Mouse (Mus musculus) lung, embryonic 16.5 days (tissue): ENCODE data around the gene C5ar1. TPM values are rescaled to one million over a fixed set of nuclear protein-coding genes. Genes with fewer than 3 reads are reported as not detected.
"Not testable (repeated sequence)": the region's sequence is repeated elsewhere in the genome, so short reads cannot be mapped to it uniquely, and the experiment has no call there.

Source experiments
- ATAC-seq: fragments of 200-750 bp; cut with Nextera tagmentation; 2 replicates; pipeline ENCODE4 v1.8.0; 2017; ENCODE audit warnings: low read depth, mild to moderate bottlenecking, moderate library complexity
- H3K27ac ChIP-seq: fragments of 300-500 bp; sonication (generic); 2 replicates; pipeline ENCODE4 v1.5.1; 2014; ENCODE audit warnings: mild to moderate bottlenecking, control low read depth, low read length
- H3K27me3 ChIP-seq: fragments of 300-500 bp; sonication (generic); 2 replicates; pipeline ENCODE4 v1.6.1; 2014; ENCODE audit warnings: low read depth, low read length, mixed read lengths; ENCODE audit not compliant: control insufficient read depth, insufficient read depth
- H3K36me3 ChIP-seq: fragments of 300-500 bp; sonication (generic); 2 replicates; pipeline ENCODE4 v1.6.1; 2014; ENCODE audit warnings: low read length; ENCODE audit not compliant: control insufficient read depth, insufficient read depth
- H3K4me1 ChIP-seq: fragments of 300-500 bp; sonication (generic); replicated peaks from 2 replicates; pipeline ENCODE4 v1.6.1; 2014; ENCODE audit warnings: low read length, mixed read lengths; ENCODE audit not compliant: control insufficient read depth, insufficient read depth
- H3K4me2 ChIP-seq: fragments of 300-500 bp; sonication (generic); 2 replicates; pipeline ENCODE4 v1.6.1; 2014; ENCODE audit warnings: low read depth, low read length, control low read depth
- H3K4me3 ChIP-seq: fragments of 300-500 bp; sonication (generic); 2 replicates; pipeline ENCODE4 v1.5.1; 2014; ENCODE audit warnings: mild to moderate bottlenecking, low read length, control low read depth
- H3K9ac ChIP-seq: fragments of 300-500 bp; sonication (generic); 2 replicates; pipeline ENCODE4 v1.6.1; 2014; ENCODE audit warnings: low read length, control low read depth
- H3K9me3 ChIP-seq: fragments of 300-500 bp; sonication (generic); 2 replicates; pipeline ENCODE4 v1.6.1; 2016; ENCODE audit warnings: low read length; ENCODE audit not compliant: control insufficient read depth
- WGBS: fragments of 180-500 bp; shearing (Covaris S2); extraction: QIAGEN DNeasy Blood & Tissue Kit; methylation state at CpG from one replicate; pipeline ENCODE4 v1.1.7; 2014; 5-methylcytosine and 5-hydroxymethylcytosine counted together
- polyA plus RNA-seq: library from polyadenylated mRNA; unstranded; fragments of >200 nt; fragmentation: Nextera tagmentation; extraction: Ambion mirVana; gene quantifications from 2 replicates; pipeline ENCODE4 v1.2.1, GENCODE M21; 2015

Gene C5ar1
- polyA plus RNA-seq, 1 experiment from 2014 or later, result 3.4 TPM

- no peaks in the 10 kb centered on the region for H3K9me3 ChIP-seq
- H3K27me3 ChIP-seq, result no peaks in the 10 kb centered on the region
- H3K4me1 ChIP-seq, result peaks cover 8% of the 10 kb centered on the region
- no peak overlapping the region for H3K27ac ChIP-seq
- H3K9ac ChIP-seq, result no peak overlapping the region
- H3K4me2 ChIP-seq, result no peak overlapping the region
- WGBS, result 89% methylated on average over 13 of the region's 13 CpGs
- peaks cover 31% of the 10 kb centered on the region for H3K36me3 ChIP-seq
- ATAC-seq, result no peak
- no peak overlapping the region for H3K4me3 ChIP-seq
Measured at GRCm38 (mm10) chr7:16282334-16282733, 23.0 kb upstream of the C5ar1 start.

DNA sequence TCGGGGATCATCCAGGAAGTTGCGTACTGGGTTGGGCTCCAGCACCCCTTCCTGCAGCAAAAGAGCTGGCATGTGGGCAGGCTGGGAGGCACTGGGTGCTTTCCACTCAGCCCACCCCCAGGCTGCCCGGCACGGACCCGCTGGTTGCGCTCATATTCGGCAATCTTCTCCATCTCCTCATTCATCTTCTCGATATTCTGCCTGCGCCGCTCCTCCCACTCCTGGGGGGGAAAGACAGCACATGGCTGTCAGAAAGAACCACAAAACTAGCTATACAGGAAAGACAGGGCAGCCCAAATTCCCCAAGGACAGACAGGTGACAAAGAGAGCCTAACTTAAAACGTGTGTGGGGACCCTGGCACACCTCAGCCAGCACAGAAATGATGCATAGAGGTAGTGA is 21.4 kb upstream of the C5ar1 start:
- H3K4me2 ChIP-seq, result no peak overlapping the region
- H3K9ac ChIP-seq, result no peak overlapping the region
- ATAC-seq, result no peak
- no peak overlapping the region for H3K27ac ChIP-seq
- 79% methylated on average over 11 of the region's 11 CpGs for WGBS
- H3K4me1 ChIP-seq, result peaks cover 8% of the 10 kb centered on the region
- peaks cover 35% of the 10 kb centered on the region for H3K36me3 ChIP-seq
- H3K27me3 ChIP-seq, result no peaks in the 10 kb centered on the region
- H3K9me3 ChIP-seq, result no peaks in the 10 kb centered on the region
- no peak overlapping the region for H3K4me3 ChIP-seq

- no peaks in the 10 kb centered on the region for H3K9me3 ChIP-seq
- no peak overlapping the region for H3K27ac ChIP-seq
- H3K4me3 ChIP-seq, result no peak overlapping the region
- ATAC-seq, result no peak
- peaks cover 16% of the 10 kb centered on the region for H3K4me1 ChIP-seq
- peaks cover 8% of the 10 kb centered on the region for H3K36me3 ChIP-seq
- H3K27me3 ChIP-seq, result no peaks in the 10 kb centered on the region
- no peak overlapping the region for H3K4me2 ChIP-seq
- no peak overlapping the region for H3K9ac ChIP-seq
- WGBS, result 79% methylated on average over 10 of the region's 10 CpGs
Measured at GRCm38 (mm10) chr7:16274922-16275890, 15.9 kb upstream of the C5ar1 start.

GRCm38 (mm10) chr7:16273766-16274140 is 14.4 kb upstream of the C5ar1 start:
- Histone ChIP-seq H3K9me3 (no peaks in the 10 kb centered on the region), H3K27ac (peak overlapping the region; percentile 95), H3K9ac (peak overlapping the region; percentile 67), H3K4me3 (peak overlapping the region; percentile 79), H3K4me1 (peaks cover 16% of the 10 kb centered on the region), H3K36me3 (peaks cover 7% of the 10 kb centered on the region), H3K27me3 (no peaks in the 10 kb centered on the region), H3K4me2 (peak overlapping the region; percentile 95)
- peak; percentile 70 for ATAC-seq
- under 1% methylated on average over 18 of the region's 18 CpGs for WGBS

DNA sequence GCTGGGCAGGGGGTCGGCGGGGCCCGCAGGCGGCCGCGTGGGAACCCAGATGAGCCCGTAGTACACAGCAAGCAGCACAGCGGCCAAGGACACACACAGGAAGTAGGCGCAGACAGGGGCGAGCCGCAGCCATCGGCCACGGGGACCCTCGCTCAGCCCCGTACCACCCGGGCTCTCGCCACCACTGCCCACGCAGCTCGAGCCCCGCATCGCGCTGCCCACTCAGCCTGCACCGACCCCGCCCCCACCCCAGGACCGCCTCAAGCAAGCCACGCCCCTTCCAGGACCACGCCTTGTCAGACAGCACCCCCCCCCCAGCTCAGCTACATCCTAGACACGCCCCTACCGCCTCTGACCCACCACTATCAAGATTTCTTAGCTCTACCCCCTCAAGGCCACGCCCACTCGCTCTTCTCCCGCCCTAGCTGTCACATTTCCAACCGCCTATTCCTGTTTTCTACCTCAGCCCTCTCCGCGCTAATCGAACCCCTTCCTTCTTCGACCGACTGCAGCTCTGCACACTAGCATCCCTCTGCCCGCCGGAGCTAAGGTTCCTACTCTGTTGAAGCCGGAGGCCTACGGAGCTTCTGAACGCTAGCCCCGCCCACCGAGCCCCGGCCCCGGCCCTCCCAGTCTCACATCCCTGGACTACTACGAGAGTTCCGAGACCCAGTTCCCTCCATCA is 13.9 kb upstream of the C5ar1 start, which contains the start of gene Inafm1:
Gene Inafm1 (minus strand): TSS at position 537 of the 685 bp plus-strand sequence.
- Histone ChIP-seq H3K9me3 (no peaks in the 10 kb centered on the region), H3K9ac (peak within 1 kb of the TSS; percentile 80), H3K4me2 (peak within 1 kb of the TSS; percentile 95), H3K4me1 (peaks cover 16% of the 10 kb centered on the region), H3K4me3 (peak within 1 kb of the TSS; percentile 79), H3K27ac (peak within 1 kb of the TSS; percentile 95), H3K36me3 (peaks cover 4% of the 10 kb centered on the region), H3K27me3 (no peaks in the 10 kb centered on the region)
- WGBS, result 1% methylated on average over 34 of the region's 49 CpGs
- peak; percentile 93 for ATAC-seq

- Histone ChIP-seq H3K9me3 (no peaks in the 10 kb centered on the region), H3K9ac (peak overlapping the region; percentile 80), H3K27ac (peak overlapping the region; percentile 95), H3K27me3 (no peaks in the 10 kb centered on the region), H3K4me1 (peaks cover 16% of the 10 kb centered on the region), H3K4me3 (peak overlapping the region; percentile 79), H3K4me2 (peak overlapping the region; percentile 95), H3K36me3 (peaks cover 4% of the 10 kb centered on the region; the same call in 1 of the 2 replicates)
- WGBS, result 0% methylated on average over 29 of the region's 46 CpGs
- ATAC-seq, result peak; percentile 82
Measured at GRCm38 (mm10) chr7:16272681-16273080, 13.3 kb upstream of the C5ar1 start.

DNA sequence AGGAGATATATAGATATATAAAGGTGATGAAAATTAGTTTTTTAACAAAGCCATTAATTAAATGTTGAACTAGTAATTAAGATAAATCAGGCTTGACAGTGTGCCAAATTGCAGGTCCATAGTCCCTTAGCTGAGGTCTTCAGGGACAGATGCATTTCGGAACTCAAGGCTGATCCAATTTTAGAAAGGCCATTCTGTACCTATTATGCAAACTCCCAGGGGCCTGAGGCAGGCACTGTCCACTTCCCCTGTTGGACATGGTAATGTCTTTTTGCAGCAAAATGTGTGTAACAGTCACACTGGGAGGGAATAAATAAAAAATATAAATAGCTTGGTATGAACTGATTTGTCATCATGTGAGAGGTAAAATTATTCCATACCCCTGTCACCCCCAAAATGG is 11.8 kb upstream of the C5ar1 start:
- Histone ChIP-seq H3K9ac (no peak overlapping the region), H3K36me3 (peaks cover 3% of the 10 kb centered on the region; the same call in 1 of the 2 replicates), H3K27me3 (no peaks in the 10 kb centered on the region), H3K9me3 (no peaks in the 10 kb centered on the region), H3K4me2 (no peak overlapping the region), H3K4me1 (peaks cover 16% of the 10 kb centered on the region), H3K4me3 (no peak overlapping the region), H3K27ac (no peak overlapping the region)
- no peak for ATAC-seq
- WGBS, result 79% methylated on average over 1 of the region's 1 CpGs

- H3K9ac ChIP-seq, H3K4me3 ChIP-seq, H3K4me1 ChIP-seq, H3K27ac ChIP-seq, ATAC-seq, H3K4me2 ChIP-seq, H3K36me3 ChIP-seq, H3K9me3 ChIP-seq, H3K27me3 ChIP-seq: not testable (repeated sequence)
- 78% methylated on average over 7 of the region's 7 CpGs for WGBS
Measured at GRCm38 (mm10) chr7:16266593-16266992, 7.3 kb upstream of the C5ar1 start.

GRCm38 (mm10) chr7:16265856-16266255 is 6.5 kb upstream of the C5ar1 start:
- no peak overlapping the region for H3K4me3 ChIP-seq
- no peaks in the 10 kb centered on the region for H3K27me3 ChIP-seq
- peaks cover 2% of the 10 kb centered on the region; the same call in 1 of the 2 replicates for H3K9me3 ChIP-seq
- 83% methylated on average over 11 of the region's 11 CpGs for WGBS
- H3K27ac ChIP-seq, result no peak overlapping the region
- no peak overlapping the region for H3K9ac ChIP-seq
- no peaks in the 10 kb centered on the region for H3K4me1 ChIP-seq
- H3K36me3 ChIP-seq, result no peaks in the 10 kb centered on the region
- H3K4me2 ChIP-seq, result no peak overlapping the region
- ATAC-seq, result no peak
